Comparison of ENCODE assay signal across 10 mouse cellular contexts in genomic region chr8:120421638-120422037, GRCm38 (mm10).
DNase-seq lines count a peak whose midpoint lies in the region; ATAC-seq lines count a peak whose summit lies in the region.
"Had no signal": no experiment of that assay in that cellular context is flagged by ENCODE, and none has a peak within 500 bp of the region (broad histone marks: within the 10 kb centered on the region; RNA-seq: fewer than 3 reads in every experiment).

No protein-coding gene starts in this region.

- no peaks in the 10 kb centered on the region for H3K36me3 ChIP-seq in kidney, embryonic 15.5 days
- H3K36me3 ChIP-seq in limb, embryonic 13.5 days = no peaks in the 10 kb centered on the region

- no peak overlapping the region for H3K4me2 ChIP-seq in kidney, embryonic 15.5 days
- H3K4me2 ChIP-seq in limb, embryonic 13.5 days (replicated peaks) = no peak overlapping the region

- H3K4me3 ChIP-seq in kidney, embryonic 15.5 days (replicated peaks) = no peak overlapping the region
- H3K4me3 ChIP-seq in limb, embryonic 13.5 days = no peak overlapping the region

- no peak for ATAC-seq in kidney, embryonic 15.5 days (replicated peaks; ENCODE audit: low FRiP score)
- no peak for ATAC-seq in limb, embryonic 13.5 days (ENCODE audit: low FRiP score, low read depth)

- intact Hi-C loops in gastrocnemius, postnatal 36 days (cut with DNase I) = no loop called here
- intact Hi-C loops in left cerebral cortex, postnatal 36 days (cut with DNase I) = no loop called here

- 13% methylated on average over 9 of the region's 9 CpGs for WGBS in kidney, embryonic 15.5 days
- WGBS in limb, embryonic 13.5 days = 15% methylated on average over 9 of the region's 9 CpGs

- no peak overlapping the region for H3K9ac ChIP-seq in kidney, embryonic 15.5 days
- H3K9ac ChIP-seq in limb, embryonic 13.5 days = 0 out of 2 replicates have a peak overlapping the region, but pooled peaks have one; percentile 45
- H3K9ac ChIP-seq: liver, embryonic 14.5 days had no signal

- H3K9me3 ChIP-seq in kidney, embryonic 15.5 days (replicated peaks) = no peaks in the 10 kb centered on the region
- H3K9me3 ChIP-seq in limb, embryonic 13.5 days = no peaks in the 10 kb centered on the region

- no peaks in the 10 kb centered on the region for H3K27me3 ChIP-seq in kidney, embryonic 15.5 days
- no peaks in the 10 kb centered on the region for H3K27me3 ChIP-seq in limb, embryonic 13.5 days

- DNase-seq in kidney, adult 11 months = no peak
- DNase-seq in adrenal gland, postnatal 14 days = peak; percentile 83
- peak; percentile 39 to 57 for DNase-seq in gastrocnemius, postnatal 36 days
- DNase-seq in layer of hippocampus, adult 18-20 months (ENCODE audit: low spot score in 2 of 2) = no peak
- DNase-seq in left cerebral cortex, postnatal 36 days (ENCODE audit: low spot score in 2 of 2) = no peak
- no peak for DNase-seq in right cerebral cortex, adult 18-20 months
- DNase-seq: right cerebral cortex, postnatal 25 days had no signal

- peak overlapping the region; percentile 57 for H3K27ac ChIP-seq in kidney, embryonic 15.5 days
- H3K27ac ChIP-seq in limb, embryonic 13.5 days = no peak overlapping the region; the same call in 1 of the 2 replicates
- H3K27ac ChIP-seq: liver, embryonic 14.5 days had no signal

- H3K4me1 ChIP-seq in kidney, embryonic 15.5 days = peaks cover 96% of the 10 kb centered on the region
- H3K4me1 ChIP-seq in limb, embryonic 13.5 days = peaks cover 92% of the 10 kb centered on the region

Comparison
In these comparisons a context has a peak if more than half of its experiments do, and no peak if none do; other contexts are left out.
1. DNase-seq: peak in adrenal gland, postnatal 14 days (single experiment) and gastrocnemius, postnatal 36 days (2 of 2); none in kidney, adult 11 months (single experiment), layer of hippocampus, adult 18-20 months (0 of 2), left cerebral cortex, postnatal 36 days (0 of 2) and right cerebral cortex, adult 18-20 months (single experiment).